Mouse (Mus musculus): ENCODE measurements at regions not wholly inside any gene's neighbourhood (a gene's known extent, or its start where the extent isn't known, plus 50 kb on each side); places are given as distances from the start of the nearest gene placed in this dataset.

GRCm38 (mm10) chr15:97590732-97591292 lies 114.8 kb downstream of the Rpap3 start:
- TF ChIP-seq CTCF (IDR thresholded peaks at IDR 0.05) (no peak), EP300 (IDR thresholded peaks at IDR 0.05; ENCODE audit: insufficient read depth, low read depth, low read length) (peak; percentile 90), POLR2A (IDR thresholded peaks at IDR 0.05; ENCODE audit: insufficient read depth, low read depth, low read length) (peak; percentile 51; the same call in 1 of the 2 replicates)
- peak overlapping the region; percentile 47; the same call in 1 of the 2 replicates for H3K27ac ChIP-seq

GRCm38 (mm10) chr15:97587571-97588205 lies 117.9 kb downstream of the Rpap3 start:
- H3K4me1 ChIP-seq (ENCODE audit: control insufficient read depth, insufficient read depth, low read length), result peaks cover 9% of the 10 kb centered on the region
- H3K9ac ChIP-seq (ENCODE audit: low read depth, low read length), result no peak overlapping the region
- no peak for DNase-seq
- no peak overlapping the region for H3K27ac ChIP-seq
- TF ChIP-seq CTCF (IDR thresholded peaks at IDR 0.05), result no peak
- no peak for TF ChIP-seq EP300 (IDR thresholded peaks at IDR 0.05; ENCODE audit: insufficient read depth, low read depth, low read length)
- TF ChIP-seq POLR2A (IDR thresholded peaks at IDR 0.05; ENCODE audit: insufficient read depth, low read depth, low read length), result no peak
- no peak overlapping the region for H3K4me3 ChIP-seq
- 68% methylated on average over 5 of the region's 5 CpGs for WGBS
- no peaks in the 10 kb centered on the region for H3K27me3 ChIP-seq (ENCODE audit: control insufficient read depth, insufficient read depth, low read length)
- no peaks in the 10 kb centered on the region for H3K79me2 ChIP-seq (replicated peaks; ENCODE audit: control insufficient read depth, insufficient read depth, low read length)
- intact Hi-C loops (cut with DNase I), result loop anchor here (10.0 kb wide), 2 partner anchors 133 to 393 kb away; no protein-coding TSS in a partner anchor
- H3K36me3 ChIP-seq (ENCODE audit: control insufficient read depth, insufficient read depth, low read length), result 0 out of 2 replicates have a peak, but pooled peaks cover 3% of the 10 kb centered on the region

More at GRCm38 (mm10) chr15:97590732-97591292, 114.8 kb downstream of the Rpap3 start:
- peak in 1 of 2 experiments; percentile 31 for DNase-seq
- no peaks in the 10 kb centered on the region for H3K27me3 ChIP-seq (ENCODE audit: control insufficient read depth, insufficient read depth, low read length)
- WGBS, result 45% methylated on average over 7 of the region's 7 CpGs
- intact Hi-C loops (cut with DNase I), result loop anchor here (5.0 kb wide), 1 partner anchor 344 kb away; the partner anchor contains the start of genes Amigo2 and Pced1b
- 0 out of 2 replicates have a peak, but pooled peaks cover 3% of the 10 kb centered on the region for H3K36me3 ChIP-seq (ENCODE audit: control insufficient read depth, insufficient read depth, low read length)
- H3K79me2 ChIP-seq (replicated peaks; ENCODE audit: control insufficient read depth, insufficient read depth, low read length), result no peaks in the 10 kb centered on the region
- H3K4me3 ChIP-seq, result no peak overlapping the region
- no peak overlapping the region for H3K9ac ChIP-seq (ENCODE audit: low read depth, low read length)
- H3K4me1 ChIP-seq (ENCODE audit: control insufficient read depth, insufficient read depth, low read length), result peaks cover 13% of the 10 kb centered on the region

- H3K27ac ChIP-seq, result no peak overlapping the region; the same call in 1 of the 2 replicates
- no peak overlapping the region for H3K9ac ChIP-seq (ENCODE audit: low read depth, low read length)
- no peak overlapping the region for H3K4me3 ChIP-seq
- no peaks in the 10 kb centered on the region for H3K36me3 ChIP-seq (ENCODE audit: control insufficient read depth, insufficient read depth, low read length)
- no peaks in the 10 kb centered on the region for H3K79me2 ChIP-seq (replicated peaks; ENCODE audit: control insufficient read depth, insufficient read depth, low read length)
- peak; percentile 88 to 92 for DNase-seq
- peaks cover 7% of the 10 kb centered on the region for H3K4me1 ChIP-seq (ENCODE audit: control insufficient read depth, insufficient read depth, low read length)
- no peaks in the 10 kb centered on the region for H3K27me3 ChIP-seq (ENCODE audit: control insufficient read depth, insufficient read depth, low read length)
- 6% methylated on average over 13 of the region's 13 CpGs for WGBS
- intact Hi-C loops (cut with DNase I), result loop anchor here (2.0 to 10.0 kb wide), 3 partner anchors 83 to 387 kb away; no protein-coding TSS in a partner anchor
- no peak for TF ChIP-seq POLR2A (IDR thresholded peaks at IDR 0.05; ENCODE audit: insufficient read depth, low read depth, low read length)
- peak; percentile 95 for TF ChIP-seq EP300 (IDR thresholded peaks at IDR 0.05; ENCODE audit: insufficient read depth, low read depth, low read length)
These were observed 123.9 kb downstream of the Rpap3 start for GRCm38 (mm10) chr15:97581724-97582154.

GRCm38 (mm10) chr15:97580726-97581125 lies 124.9 kb downstream of the Rpap3 start:
- no peaks in the 10 kb centered on the region for H3K27me3 ChIP-seq (ENCODE audit: control insufficient read depth, insufficient read depth, low read length)
- intact Hi-C loops (cut with DNase I), result loop anchor here (2.0 to 10.0 kb wide), 3 partner anchors 84 to 386 kb away; no protein-coding TSS in a partner anchor
- no peak overlapping the region for H3K4me3 ChIP-seq
- TF ChIP-seq CTCF (IDR thresholded peaks at IDR 0.05) (no peak), POLR2A (IDR thresholded peaks at IDR 0.05; ENCODE audit: insufficient read depth, low read depth, low read length) (no peak), EP300 (IDR thresholded peaks at IDR 0.05; ENCODE audit: insufficient read depth, low read depth, low read length) (no peak)
- no peaks in the 10 kb centered on the region for H3K36me3 ChIP-seq (ENCODE audit: control insufficient read depth, insufficient read depth, low read length)
- H3K4me1 ChIP-seq (ENCODE audit: control insufficient read depth, insufficient read depth, low read length), result peaks cover 7% of the 10 kb centered on the region
- WGBS, result 40% methylated on average over 6 of the region's 6 CpGs
- no peaks in the 10 kb centered on the region for H3K79me2 ChIP-seq (replicated peaks; ENCODE audit: control insufficient read depth, insufficient read depth, low read length)
- no peak overlapping the region for H3K9ac ChIP-seq (ENCODE audit: low read depth, low read length)
- H3K27ac ChIP-seq, result no peak overlapping the region
- no peak for DNase-seq

- Histone ChIP-seq H3K79me2 (replicated peaks; ENCODE audit: control insufficient read depth, insufficient read depth, low read length) (no peaks in the 10 kb centered on the region), H3K9ac (ENCODE audit: low read depth, low read length) (no peak overlapping the region), H3K27ac (no peak overlapping the region), H3K36me3 (ENCODE audit: control insufficient read depth, insufficient read depth, low read length) (no peaks in the 10 kb centered on the region), H3K27me3 (ENCODE audit: control insufficient read depth, insufficient read depth, low read length) (no peaks in the 10 kb centered on the region), H3K4me3 (no peak overlapping the region), H3K4me1 (ENCODE audit: control insufficient read depth, insufficient read depth, low read length) (peaks cover 9% of the 10 kb centered on the region)
- intact Hi-C loops (cut with DNase I), result no loop called here
- TF ChIP-seq EP300 (IDR thresholded peaks at IDR 0.05; ENCODE audit: insufficient read depth, low read depth, low read length) (no peak), CTCF (IDR thresholded peaks at IDR 0.05) (no peak), POLR2A (IDR thresholded peaks at IDR 0.05; ENCODE audit: insufficient read depth, low read depth, low read length) (no peak)
- 91% methylated on average over 3 of the region's 3 CpGs for WGBS
- no peak for DNase-seq
These were observed 127.6 kb downstream of the Rpap3 start for GRCm38 (mm10) chr15:97578046-97578445.

- no peak overlapping the region for H3K9ac ChIP-seq (ENCODE audit: low read depth, low read length)
- no peak overlapping the region for H3K27ac ChIP-seq
- no peak for DNase-seq
- 79% methylated on average over 8 of the region's 8 CpGs for WGBS
- H3K4me3 ChIP-seq, result no peak overlapping the region
- intact Hi-C loops (cut with DNase I), result no loop called here
- TF ChIP-seq EP300 (IDR thresholded peaks at IDR 0.05; ENCODE audit: insufficient read depth, low read depth, low read length) (no peak), CTCF (IDR thresholded peaks at IDR 0.05) (no peak)
- no peaks in the 10 kb centered on the region for H3K79me2 ChIP-seq (replicated peaks; ENCODE audit: control insufficient read depth, insufficient read depth, low read length)
- H3K36me3 ChIP-seq (ENCODE audit: control insufficient read depth, insufficient read depth, low read length), result no peaks in the 10 kb centered on the region
- H3K27me3 ChIP-seq (ENCODE audit: control insufficient read depth, insufficient read depth, low read length), result no peaks in the 10 kb centered on the region
- H3K4me1 ChIP-seq (ENCODE audit: control insufficient read depth, insufficient read depth, low read length), result peaks cover 8% of the 10 kb centered on the region
These were observed 128.4 kb downstream of the Rpap3 start for GRCm38 (mm10) chr15:97577196-97577595.

Data from heart, adult 2 months (tissue).